Mouse (Mus musculus): ENCODE measurements around the gene Rdh16f1. TPM values are rescaled to one million over a fixed set of nuclear protein-coding genes. Genes with fewer than 3 reads are reported as not detected.

Gene Rdh16f1
- polyA plus RNA-seq, 1 experiment from 2014 or later = not detected

Other genes starting within 250 kb of the Rdh16f1 start
- gene Ndufa4l2, start 244.8 kb upstream of the Rdh16f1 start, polyA plus RNA-seq (2015; fragmentation: Nextera tagmentation; extraction: Ambion mirVana) = 22.1 and 23.1 TPM in 2 replicates
- gene Shmt2, start 237.3 kb upstream of the Rdh16f1 start, polyA plus RNA-seq (2015; fragmentation: Nextera tagmentation; extraction: Ambion mirVana) = 49.4 and 50.7 TPM in 2 replicates
- 93.7 and 114 TPM in 2 replicates for gene Nxph4, start 225.2 kb upstream of the Rdh16f1 start, polyA plus RNA-seq (2015; fragmentation: Nextera tagmentation; extraction: Ambion mirVana)
- 117 and 119 TPM in 2 replicates for gene Lrp1, start 138.6 kb upstream of the Rdh16f1 start, polyA plus RNA-seq (2015; fragmentation: Nextera tagmentation; extraction: Ambion mirVana)
- 5.8 and 5.9 TPM in 2 replicates for gene Stat6, start 116.8 kb upstream of the Rdh16f1 start, polyA plus RNA-seq (2015; fragmentation: Nextera tagmentation; extraction: Ambion mirVana)
- gene Nemp1, start 92.9 kb upstream of the Rdh16f1 start, polyA plus RNA-seq (2015; fragmentation: Nextera tagmentation; extraction: Ambion mirVana) = 3.3 and 3.7 TPM in 2 replicates
- gene Nab2, start 91.2 kb upstream of the Rdh16f1 start, polyA plus RNA-seq (2015; fragmentation: Nextera tagmentation; extraction: Ambion mirVana) = 1.9 and 2.6 TPM in 2 replicates
- 0.25 and 0.46 TPM in 2 replicates for gene Myo1a, start 54.6 kb upstream of the Rdh16f1 start, polyA plus RNA-seq (2015; fragmentation: Nextera tagmentation; extraction: Ambion mirVana)
- gene Tac2, start 35.3 kb upstream of the Rdh16f1 start, polyA plus RNA-seq (2015; fragmentation: Nextera tagmentation; extraction: Ambion mirVana) = 0.36 TPM in 1 of 2 replicates, not detected in the other
- gene Zbtb39, start 20.2 kb upstream of the Rdh16f1 start, polyA plus RNA-seq (2015; fragmentation: Nextera tagmentation; extraction: Ambion mirVana) = 4.0 and 4.2 TPM in 2 replicates
- 1.2 and 1.8 TPM in 2 replicates for gene Gpr182, start 8.1 kb upstream of the Rdh16f1 start, polyA plus RNA-seq (2015; fragmentation: Nextera tagmentation; extraction: Ambion mirVana)
- gene Rdh1, start 66 bp upstream of the Rdh16f1 start, polyA plus RNA-seq (2015; fragmentation: Nextera tagmentation; extraction: Ambion mirVana) = not detected in 2 replicates
- 0.12 and 0.31 TPM in 2 replicates for gene Rdh9, start 16.6 kb downstream of the Rdh16f1 start, polyA plus RNA-seq (2015; fragmentation: Nextera tagmentation; extraction: Ambion mirVana)
- gene Rdh16, start 41.4 kb downstream of the Rdh16f1 start, polyA plus RNA-seq (2015; fragmentation: Nextera tagmentation; extraction: Ambion mirVana) = not detected in 2 replicates
- not detected in 2 replicates for gene Rdh19, start 90.1 kb downstream of the Rdh16f1 start, polyA plus RNA-seq (2015; fragmentation: Nextera tagmentation; extraction: Ambion mirVana)
- not detected in 2 replicates for gene Rdh16f2, start 106.7 kb downstream of the Rdh16f1 start, polyA plus RNA-seq (2015; fragmentation: Nextera tagmentation; extraction: Ambion mirVana)
- not detected in 2 replicates for gene Rdh7, start 129.0 kb downstream of the Rdh16f1 start, polyA plus RNA-seq (2015; fragmentation: Nextera tagmentation; extraction: Ambion mirVana)
- gene Sdr9c7, start 138.7 kb downstream of the Rdh16f1 start, polyA plus RNA-seq (2015; fragmentation: Nextera tagmentation; extraction: Ambion mirVana) = not detected in 2 replicates
- not detected in 2 replicates for gene Hsd17b6, start 247.8 kb downstream of the Rdh16f1 start, polyA plus RNA-seq (2015; fragmentation: Nextera tagmentation; extraction: Ambion mirVana)

Data from midbrain, embryonic 15.5 days (tissue).